Mouse (Mus musculus) adipocyte (in vitro differentiated cells): ENCODE results near the gene Snrnp27.

Experiments
- DNase-seq: peaks from one replicate; pipeline ENCODE4 v3.0.0-alpha.2; 2016; ENCODE audit warnings: low spot score

The Snrnp27 gene

GRCm38 (mm10) chr6:86683872-86684654 is at the start of gene Snrnp27:
Gene Snrnp27 (minus strand): TSS chr6:86684522.
- DNase-seq: peak; percentile 95

GRCm38 (mm10) chr6:86733183-86733876 is 49.0 kb upstream of the Snrnp27 start, which contains the start of gene Gmcl1:
Gene Gmcl1 (minus strand): TSS chr6:86733383.
- DNase-seq: peak; percentile 98

GRCm38 (mm10) chr6:86732276-86733173 is 48.2 kb upstream of the Snrnp27 start:
- DNase-seq: no peak

- DNase-seq: no peak
Measured at GRCm38 (mm10) chr6:86728711-86729110, 44.4 kb upstream of the Snrnp27 start.

GRCm38 (mm10) chr6:86721977-86722376 is 37.7 kb upstream of the Snrnp27 start:
- DNase-seq: no peak

GRCm38 (mm10) chr6:86708072-86708774 is 23.9 kb upstream of the Snrnp27 start:
- DNase-seq: no peak

- DNase-seq: no peak
Measured at GRCm38 (mm10) chr6:86702577-86702976, 18.3 kb upstream of the Snrnp27 start.

GRCm38 (mm10) chr6:86697903-86698302 is 13.6 kb upstream of the Snrnp27 start:
- no peak for DNase-seq

GRCm38 (mm10) chr6:86696213-86696612 is 11.9 kb upstream of the Snrnp27 start:
- DNase-seq: no peak

- DNase-seq: peak; percentile 64
Measured at GRCm38 (mm10) chr6:86694465-86694864, 10.1 kb upstream of the Snrnp27 start.

- DNase-seq: no peak
Measured at GRCm38 (mm10) chr6:86689671-86690070, 5.3 kb upstream of the Snrnp27 start.

GRCm38 (mm10) chr6:86686971-86687370 is 2.6 kb upstream of the Snrnp27 start:
- no peak for DNase-seq

- no peak for DNase-seq
Measured at GRCm38 (mm10) chr6:86684655-86685011, 311 bp upstream of the Snrnp27 start.

- DNase-seq: no peak
Measured at GRCm38 (mm10) chr6:86681289-86681688, 3.0 kb downstream of the Snrnp27 start.

- DNase-seq: no peak
Measured at GRCm38 (mm10) chr6:86678341-86678740, 6.0 kb downstream of the Snrnp27 start.

GRCm38 (mm10) chr6:86670873-86671272 is 13.4 kb downstream of the Snrnp27 start:
- peak; percentile 94 for DNase-seq

- peak; percentile 100 for DNase-seq
Measured at GRCm38 (mm10) chr6:86669240-86669727, 15.0 kb downstream of the Snrnp27 start.

GRCm38 (mm10) chr6:86668580-86669239 is 15.6 kb downstream of the Snrnp27 start, which contains the start of gene Mxd1:
Gene Mxd1 (minus strand): TSS chr6:86669161.
- DNase-seq: peak; percentile 25

- DNase-seq: no peak
Measured at GRCm38 (mm10) chr6:86667061-86667460, 17.3 kb downstream of the Snrnp27 start.

GRCm38 (mm10) chr6:86665560-86666307 is 18.6 kb downstream of the Snrnp27 start:
- DNase-seq: no peak
